Mouse (Mus musculus): ENCODE results near the gene Mbnl2. TPM values are rescaled to one million over a fixed set of nuclear protein-coding genes. Genes with fewer than 3 reads are reported as not detected.

Mbnl2 gene
- total RNA-seq, 2 experiments from 2014 or later, result 223 to 270 TPM

GRCm38 (mm10) chr14:120318974-120319731, 43.7 kb downstream of the Mbnl2 start:
- intact Hi-C loops (cut with DNase I), result no loop called here
- no peak for DNase-seq

- DNase-seq, result no peak
- intact Hi-C loops (cut with DNase I), result no loop called here
Observed at GRCm38 (mm10) chr14:120322041-120322440, 46.6 kb downstream of the Mbnl2 start.

- DNase-seq, result no peak
- intact Hi-C loops (cut with DNase I), result no loop called here
Observed at GRCm38 (mm10) chr14:120323111-120323510, 47.6 kb downstream of the Mbnl2 start.

- intact Hi-C loops (cut with DNase I), result no loop called here
- no peak for DNase-seq
Observed at GRCm38 (mm10) chr14:120324061-120324791, 48.8 kb downstream of the Mbnl2 start.

GRCm38 (mm10) chr14:120324883-120325480, 49.5 kb downstream of the Mbnl2 start:
- DNase-seq, result no peak
- intact Hi-C loops (cut with DNase I), result no loop called here

GRCm38 (mm10) chr14:120325673-120326072, 50.2 kb downstream of the Mbnl2 start:
- DNase-seq, result no peak
- intact Hi-C loops (cut with DNase I), result no loop called here

GRCm38 (mm10) chr14:120330454-120330853, 55.0 kb downstream of the Mbnl2 start:
- DNase-seq, result no peak
- intact Hi-C loops (cut with DNase I), result no loop called here

GRCm38 (mm10) chr14:120330881-120331514, 55.5 kb downstream of the Mbnl2 start:
- intact Hi-C loops (cut with DNase I), result no loop called here
- no peak for DNase-seq

- DNase-seq, result no peak
- intact Hi-C loops (cut with DNase I), result no loop called here
Observed at GRCm38 (mm10) chr14:120333465-120334243, 58.2 kb downstream of the Mbnl2 start.

GRCm38 (mm10) chr14:120335366-120335765, 59.9 kb downstream of the Mbnl2 start:
- intact Hi-C loops (cut with DNase I), result loop anchor here (5.0 kb wide), 2 partner anchors 38 to 58 kb away; partner anchors contain the start of gene Mbnl2
- DNase-seq, result no peak

GRCm38 (mm10) chr14:120335871-120336270, 60.4 kb downstream of the Mbnl2 start:
- no peak for DNase-seq
- intact Hi-C loops (cut with DNase I), result loop anchor here (5.0 kb wide), 2 partner anchors 39 to 59 kb away; partner anchors contain the start of gene Mbnl2

- intact Hi-C loops (cut with DNase I), result loop anchor here (5.0 kb wide), 2 partner anchors 39 to 59 kb away; partner anchors contain the start of gene Mbnl2
- peak; percentile 83 to 87 for DNase-seq
Observed at GRCm38 (mm10) chr14:120336380-120336779, 60.9 kb downstream of the Mbnl2 start.

GRCm38 (mm10) chr14:120336841-120337240, 61.4 kb downstream of the Mbnl2 start:
- intact Hi-C loops (cut with DNase I), result loop anchor here (5.0 kb wide), 2 partner anchors 40 to 60 kb away; partner anchors contain the start of gene Mbnl2
- DNase-seq, result peak in 1 of 2 experiments; percentile 42

- DNase-seq, result no peak
- intact Hi-C loops (cut with DNase I), result loop anchor here (5.0 kb wide), 2 partner anchors 41 to 61 kb away; partner anchors contain the start of gene Mbnl2
Observed at GRCm38 (mm10) chr14:120337731-120338462, 62.4 kb downstream of the Mbnl2 start.

- intact Hi-C loops (cut with DNase I), result loop anchor here (5.0 kb wide), 2 partner anchors 41 to 61 kb away; partner anchors contain the start of gene Mbnl2
- no peak for DNase-seq
Observed at GRCm38 (mm10) chr14:120338706-120339105, 63.2 kb downstream of the Mbnl2 start.

- DNase-seq, result peak; percentile 55 to 63
- intact Hi-C loops (cut with DNase I), result no loop called here
Observed at GRCm38 (mm10) chr14:120341912-120342311, 66.4 kb downstream of the Mbnl2 start.

GRCm38 (mm10) chr14:120342321-120342720, 66.9 kb downstream of the Mbnl2 start:
- DNase-seq, result no peak
- intact Hi-C loops (cut with DNase I), result no loop called here

- no peak for DNase-seq
- intact Hi-C loops (cut with DNase I), result no loop called here
Observed at GRCm38 (mm10) chr14:120344641-120345040, 69.2 kb downstream of the Mbnl2 start.

All from heart, postnatal 10 days (tissue).